Mouse (Mus musculus): ENCODE measurements around the gene Gm10428. TPM values are rescaled to one million over a fixed set of nuclear protein-coding genes. Genes with fewer than 3 reads are reported as not detected.

The Gm10428 gene
- polyA plus RNA-seq, 1 experiment from 2014 or later, result not detected

Other genes starting within 250 kb of the Gm10428 start
- 41.7 and 53.7 TPM in 2 replicates for gene Cenpv, start 213.8 kb upstream of the Gm10428 start, polyA plus RNA-seq (2016; fragmentation: Nextera tagmentation; extraction: Ambion mirVana)
- 3,322 and 3,606 TPM in 2 replicates for gene Ubb, start 201.9 kb upstream of the Gm10428 start, polyA plus RNA-seq (2016; fragmentation: Nextera tagmentation; extraction: Ambion mirVana)
- gene Trpv2, start 178.6 kb upstream of the Gm10428 start, polyA plus RNA-seq (2016; fragmentation: Nextera tagmentation; extraction: Ambion mirVana), result 3.5 and 6.4 TPM in 2 replicates
- 10.6 and 10.8 TPM in 2 replicates for gene Lrrc75a, start 104.6 kb upstream of the Gm10428 start, polyA plus RNA-seq (2016; fragmentation: Nextera tagmentation; extraction: Ambion mirVana)
- 38.7 and 40.9 TPM in 2 replicates for gene Mmgt2, start 104.4 kb upstream of the Gm10428 start, polyA plus RNA-seq (2016; fragmentation: Nextera tagmentation; extraction: Ambion mirVana)
- gene Zfp287, start 21.2 kb upstream of the Gm10428 start, polyA plus RNA-seq (2016; fragmentation: Nextera tagmentation; extraction: Ambion mirVana), result 13.8 and 16.5 TPM in 2 replicates
- gene Zfp286, start 36.4 kb downstream of the Gm10428 start, polyA plus RNA-seq (2016; fragmentation: Nextera tagmentation; extraction: Ambion mirVana), result 23.1 and 28.7 TPM in 2 replicates
- 2.4 and 4.3 TPM in 2 replicates for gene Trim16, start 67.1 kb downstream of the Gm10428 start, polyA plus RNA-seq (2016; fragmentation: Nextera tagmentation; extraction: Ambion mirVana)
- gene Fbxw10, start 94.0 kb downstream of the Gm10428 start, polyA plus RNA-seq (2016; fragmentation: Nextera tagmentation; extraction: Ambion mirVana), result 0.41 and 0.62 TPM in 2 replicates
- gene Tvp23b, start 126.4 kb downstream of the Gm10428 start, polyA plus RNA-seq (2016; fragmentation: Nextera tagmentation; extraction: Ambion mirVana), result 43.1 and 48.3 TPM in 2 replicates
- not detected in 2 replicates for gene Cdrt4, start 198.1 kb downstream of the Gm10428 start, polyA plus RNA-seq (2016; fragmentation: Nextera tagmentation; extraction: Ambion mirVana)

All from midbrain, embryonic 10.5 days (tissue).